Comparison of ENCODE assay signal across 8 mouse cellular contexts in genomic region chr14:44989751-44990150, GRCm38 (mm10). TPM values are rescaled to one million over a fixed set of nuclear protein-coding genes. Genes with fewer than 3 reads are reported as not detected.
DNase-seq lines count a peak whose midpoint lies in the region; ATAC-seq and TF ChIP-seq lines count a peak whose summit lies in the region.

No protein-coding gene starts in this region.

- H3K36me3 ChIP-seq in kidney, embryonic 16.5 days (ENCODE audit: insufficient read depth, low read length): no peaks in the 10 kb centered on the region
- H3K36me3 ChIP-seq in midbrain, postnatal 0 days (ENCODE audit: insufficient read depth, low read length): no peaks in the 10 kb centered on the region

- peak overlapping the region; percentile 51; the same call in 1 of the 2 replicates for H3K9ac ChIP-seq in kidney, embryonic 16.5 days (replicated peaks; ENCODE audit: low read length)
- H3K9ac ChIP-seq in midbrain, postnatal 0 days (replicated peaks; ENCODE audit: low read length, poor library complexity, severe bottlenecking): peak overlapping the region; percentile 51

- H3K27me3 ChIP-seq in kidney, embryonic 16.5 days (ENCODE audit: insufficient read depth, low read length): peaks cover 17% of the 10 kb centered on the region
- H3K27me3 ChIP-seq in midbrain, postnatal 0 days (ENCODE audit: insufficient read depth, low read length): peaks cover 8% of the 10 kb centered on the region; the same call in 1 of the 2 replicates

- DNase-seq in kidney, adult 18-20 months: no peak
- no peak for DNase-seq in midbrain, postnatal 0 days (ENCODE audit: low spot score)
- no peak for DNase-seq in urinary bladder, postnatal 25 days (ENCODE audit: low spot score)
- no peak for DNase-seq in cerebellum, adult 18-20 months
- DNase-seq in adipocyte (ENCODE audit: low spot score): no peak

- no peak overlapping the region for H3K27ac ChIP-seq in kidney, embryonic 16.5 days (ENCODE audit: low read length)
- peak overlapping the region; percentile 44; the same call in 1 of the 2 replicates for H3K27ac ChIP-seq in brown adipose tissue, adult 24 weeks (replicated peaks; ENCODE audit: low read depth, low read length)
- H3K27ac ChIP-seq in midbrain, postnatal 0 days (ENCODE audit: low read depth, low read length): no peak overlapping the region

- 46% methylated on average over 4 of the region's 4 CpGs for WGBS in kidney, embryonic 16.5 days
- WGBS in midbrain, postnatal 0 days: 35% methylated on average over 4 of the region's 4 CpGs

- H3K4me3 ChIP-seq in kidney, embryonic 16.5 days (ENCODE audit: low read length): peak overlapping the region; percentile 52
- peak overlapping the region; percentile 59 for H3K4me3 ChIP-seq in brown adipose tissue, adult 24 weeks (ENCODE audit: insufficient read depth, low read depth, low read length)
- H3K4me3 ChIP-seq in midbrain, postnatal 0 days (ENCODE audit: low read depth, low read length): peak overlapping the region; percentile 41

- no peak for TF ChIP-seq CTCF in midbrain, postnatal 0 days (IDR thresholded peaks at IDR 0.05)

- H3K4me2 ChIP-seq in kidney, embryonic 16.5 days (replicated peaks; ENCODE audit: low read depth, low read length): peak overlapping the region; percentile 86
- H3K4me2 ChIP-seq in midbrain, postnatal 0 days (ENCODE audit: low read depth, low read length, poor library complexity, severe bottlenecking): peak overlapping the region; percentile 83

- H3K4me1 ChIP-seq in kidney, embryonic 16.5 days (ENCODE audit: insufficient read depth, low read length): peaks cover 12% of the 10 kb centered on the region; the same call in 1 of the 2 replicates
- peaks cover 5% of the 10 kb centered on the region; the same call in 1 of the 2 replicates for H3K4me1 ChIP-seq in brown adipose tissue, adult 24 weeks (ENCODE audit: control insufficient read depth, insufficient read depth, insufficient read length, low read length)
- peaks cover 10% of the 10 kb centered on the region for H3K4me1 ChIP-seq in midbrain, postnatal 0 days (ENCODE audit: insufficient read depth, low read length)

- ATAC-seq in kidney, embryonic 16.5 days (ENCODE audit: low FRiP score, low TSS enrichment): no peak
- ATAC-seq in inflammation-experienced regulatory T-cells, adult 6 months: peak; percentile 43
- ATAC-seq in midbrain, postnatal 0 days (ENCODE audit: low FRiP score): 0 out of 2 replicates have a peak, but pooled peaks have one; percentile 2

- no peaks in the 10 kb centered on the region for H3K9me3 ChIP-seq in kidney, embryonic 16.5 days (ENCODE audit: low read length)
- H3K9me3 ChIP-seq in midbrain, postnatal 0 days (ENCODE audit: low read length): no peaks in the 10 kb centered on the region

RNA-seq across cellular contexts. Expression of gene Ptger2, which starts 1.8 kb away (rescaled TPM):
- polyA plus RNA-seq in kidney, embryonic 16.5 days (2015; fragmentation: Nextera tagmentation; extraction: Ambion mirVana): 0.48 and 0.91 TPM in 2 replicates
- polyA plus RNA-seq in brown adipose tissue, adult 24 weeks (2012; ENCODE audit: insufficient read depth, insufficient read length, missing spikeins): 0.63 TPM in 1 of 2 replicates, not detected in the other
- polyA plus RNA-seq in inflammation-experienced regulatory T-cells, adult 6 months (2017; shearing (Covaris generic)): 10 to 100 TPM; 38.8 to 88.6 (median 61.0) TPM
- total RNA-seq in midbrain, postnatal 0 days (2014; rRNA removed): 0.49 and 0.99 TPM in 2 replicates
- polyA plus RNA-seq in midbrain, postnatal 0 days (2015; fragmentation: Nextera tagmentation; extraction: Ambion mirVana): 1.0 and 1.1 TPM in 2 replicates

Comparison
In these comparisons a context has a peak if more than half of its experiments do, and no peak if none do; other contexts are left out.
1. RNA of gene Ptger2, which starts 1.8 kb away (polyA plus RNA-seq): 38.8 to 88.6 TPM in inflammation-experienced regulatory T-cells, adult 6 months; 1.0 to 1.1 TPM in midbrain, postnatal 0 days, 0.48 to 0.91 TPM in kidney, embryonic 16.5 days and 0.63 TPM in brown adipose tissue, adult 24 weeks; every median in the first group is over 10 times any median in the second.
2. Peak in every context shown above with its lines, with median percentiles within 50 percentile points of each other: H3K4me3 ChIP-seq.